Mouse (Mus musculus) regulatory T cell (primary cell): ENCODE measurements at regions not wholly inside any gene's neighbourhood (a gene's known extent, or its start where the extent isn't known, plus 50 kb on each side); places are given as distances from the start of the nearest gene placed in this dataset.

ENCODE experiments used
- in situ Hi-C: fragments of 300-600 bp; cut with MboI, MseI; formaldehyde crosslinking; loops from one replicate; pipeline ENCODE4 v1.15.1; 2025; ENCODE audit warnings: high pct_unique_total_duplicates

GRCm38 (mm10) chr3:60916411-60916810 lies 86.2 kb upstream of the P2ry1 start:
- in situ Hi-C loops, result no loop called here

- in situ Hi-C loops, result no loop called here
These were observed 85.3 kb upstream of the P2ry1 start for GRCm38 (mm10) chr3:60917271-60917670.

DNA sequence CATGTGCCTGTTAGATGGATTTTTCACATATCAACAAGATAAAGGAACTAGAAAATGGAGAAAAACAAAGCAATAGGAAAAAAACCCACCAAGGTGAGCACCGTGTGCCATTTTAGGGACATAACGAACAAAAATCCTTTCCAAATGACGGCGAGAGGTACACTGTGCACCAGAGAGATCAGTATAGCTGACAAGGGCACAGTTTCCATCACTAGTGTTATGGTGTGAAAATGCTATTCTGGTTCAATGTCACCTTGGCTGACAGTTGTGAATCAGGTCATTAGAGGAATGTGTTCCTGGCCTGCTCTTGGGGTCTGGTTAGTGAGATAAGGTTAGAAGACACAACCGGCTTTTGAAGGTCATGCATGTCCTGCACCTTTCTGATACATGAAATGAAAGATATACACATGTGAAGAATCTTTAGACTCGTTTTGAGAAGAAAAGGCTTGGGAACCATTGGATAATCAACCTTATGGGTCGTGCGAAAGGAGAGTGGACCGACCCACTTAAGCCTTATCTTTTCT lies 76.5 kb upstream of the P2ry1 start:
- in situ Hi-C loops, result no loop called here

DNA sequence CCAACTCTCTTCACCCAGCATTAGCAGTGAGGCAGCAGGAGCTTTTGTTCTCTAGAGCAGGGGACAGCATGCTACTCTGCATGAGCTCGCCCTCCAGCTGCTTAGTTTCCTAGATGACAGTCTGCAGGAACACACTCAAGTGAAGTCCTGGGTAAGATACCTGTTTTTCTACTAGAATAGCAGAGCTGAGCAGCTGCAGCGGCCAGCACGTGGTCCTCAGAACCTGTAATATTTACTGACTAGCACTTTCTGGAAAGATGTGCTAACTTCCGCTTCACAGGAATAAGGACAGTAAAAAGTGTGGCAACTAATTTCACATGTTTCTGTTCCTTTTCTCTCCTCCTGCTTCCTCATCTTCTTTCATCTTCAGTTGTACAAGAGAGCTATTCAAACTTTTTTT lies 73.7 kb upstream of the P2ry1 start:
- in situ Hi-C loops, result no loop called here

DNA sequence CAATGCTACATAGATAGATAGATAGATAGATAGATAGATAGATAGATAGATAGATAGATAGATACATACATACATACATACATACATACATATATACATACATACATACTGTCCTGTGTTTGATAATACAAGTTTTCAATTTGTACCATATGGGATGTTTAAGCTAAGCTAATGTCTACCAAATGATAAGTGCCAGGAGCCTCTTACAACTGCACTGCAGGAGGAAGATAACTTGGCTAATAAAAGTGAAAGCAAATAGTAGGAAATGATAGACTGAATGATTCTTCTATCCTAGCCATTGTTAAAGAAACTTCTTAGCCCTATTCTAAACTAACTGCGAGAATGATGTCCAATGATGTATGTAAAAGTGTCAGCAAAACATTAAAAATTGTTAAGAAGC lies 68.1 kb upstream of the P2ry1 start:
- in situ Hi-C loops, result no loop called here

DNA sequence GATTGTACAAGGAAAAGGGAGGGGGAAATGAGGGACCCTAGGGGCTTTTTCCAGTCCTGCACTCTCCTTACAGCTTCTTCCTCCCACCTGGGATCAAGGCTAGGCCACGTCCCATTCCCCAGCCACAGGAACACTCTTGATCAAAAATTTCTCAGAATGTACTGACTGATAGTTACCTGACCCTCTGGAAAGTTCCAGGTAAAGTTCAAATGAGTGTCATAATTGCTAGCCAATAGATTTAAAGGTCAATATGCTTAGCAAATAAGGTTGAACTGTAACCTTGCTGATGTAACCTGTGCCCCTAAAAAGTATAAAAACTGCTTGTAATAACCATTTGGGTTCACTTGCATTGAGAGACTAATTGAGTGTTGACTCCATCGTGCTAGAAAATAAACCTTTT lies 61.1 kb upstream of the P2ry1 start:
- in situ Hi-C loops, result no loop called here

GRCm38 (mm10) chr3:60948897-60949296 lies 53.7 kb upstream of the P2ry1 start:
- in situ Hi-C loops, result no loop called here
